Mouse (Mus musculus): ENCODE results near the gene Lrfn2.

Gene Lrfn2

GRCm38 (mm10) chr17:48931621-48932405 is at the start of gene Lrfn2:
Lrfn2 (plus strand) TSS chr17:48932379.
- TF ChIP-seq NANOG (IDR thresholded peaks at IDR 0.05; ENCODE audit: borderline replicate concordance, low read length) (no peak), CTCF (conservative IDR thresholded peaks at IDR 0.05; ENCODE audit: low read length) (peak; percentile 44)
- Histone ChIP-seq H3K9me3 (ENCODE audit: low read length) (no peaks in the 10 kb centered on the region), H3K4me1 (replicated peaks; ENCODE audit: low read depth, low read length) (peaks cover 41% of the 10 kb centered on the region), H3K27me3 (ENCODE audit: insufficient read depth, low read length) (peaks cover 63% of the 10 kb centered on the region), H3K4me3 (replicated peaks; ENCODE audit: low read length) (peak within 1 kb of the TSS; percentile 81), H3K36me3 (ENCODE audit: insufficient read depth, low read length) (no peaks in the 10 kb centered on the region)

DNA sequence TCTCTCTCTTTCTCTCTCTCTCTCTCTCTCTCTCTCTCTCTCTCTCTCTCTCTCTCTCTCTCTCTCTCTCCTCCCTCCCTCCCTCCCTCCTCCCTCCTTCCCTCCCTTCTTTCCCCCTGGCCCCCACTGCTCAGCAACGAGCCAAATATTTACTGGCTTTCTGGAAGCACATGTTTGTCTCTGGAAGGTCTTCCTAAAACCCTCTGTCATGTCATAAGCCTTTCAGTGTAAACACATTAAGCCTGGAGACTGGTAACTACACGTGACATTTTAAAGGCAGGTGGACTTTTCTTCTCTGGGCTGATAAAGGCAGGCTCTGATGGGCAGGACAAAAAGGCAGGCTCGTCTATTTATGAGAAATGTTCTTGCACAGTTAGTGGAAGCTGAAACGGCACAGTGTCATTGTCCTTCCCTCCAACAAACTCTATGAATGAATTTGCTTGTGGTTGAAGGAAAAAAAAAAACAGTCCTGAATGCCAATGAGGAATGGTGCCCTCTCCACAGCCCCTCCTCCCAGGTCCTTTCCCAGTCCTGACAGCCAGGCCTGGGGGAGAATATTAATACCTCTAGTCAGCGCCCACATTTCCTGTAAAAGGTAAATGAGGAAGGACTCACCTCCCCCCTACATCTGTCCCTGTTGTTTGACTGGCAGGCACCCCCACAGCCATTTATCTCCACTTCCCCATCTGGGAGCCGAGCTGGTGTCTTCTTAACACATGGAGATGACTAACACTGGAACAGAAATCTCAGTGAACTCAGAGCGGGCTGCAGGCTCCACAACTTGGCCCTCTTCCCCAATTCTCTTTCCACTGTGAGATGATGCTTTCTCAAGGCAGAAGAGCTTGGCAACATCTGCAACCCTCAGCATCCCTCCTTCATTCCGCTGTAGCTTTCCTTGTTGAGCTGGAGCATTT is 44.5 kb upstream of the Lrfn2 start:
- Histone ChIP-seq H3K36me3 (ENCODE audit: insufficient read depth, low read length) (no peaks in the 10 kb centered on the region), H3K4me1 (replicated peaks; ENCODE audit: low read depth, low read length) (no peaks in the 10 kb centered on the region), H3K4me3 (replicated peaks; ENCODE audit: low read length) (no peak overlapping the region), H3K27me3 (ENCODE audit: insufficient read depth, low read length) (peaks cover 6% of the 10 kb centered on the region), H3K9me3 (ENCODE audit: low read length) (no peaks in the 10 kb centered on the region)
- TF ChIP-seq CTCF (conservative IDR thresholded peaks at IDR 0.05; ENCODE audit: low read length) (no peak), NANOG (IDR thresholded peaks at IDR 0.05; ENCODE audit: borderline replicate concordance, low read length) (no peak), POU5F1 (IDR thresholded peaks at IDR 0.05; ENCODE audit: borderline replicate concordance, low read length) (no peak)

- H3K27me3 ChIP-seq (ENCODE audit: insufficient read depth, low read length) = no peaks in the 10 kb centered on the region
- no peak for TF ChIP-seq POU5F1 (IDR thresholded peaks at IDR 0.05; ENCODE audit: borderline replicate concordance, low read length)
- no peak for TF ChIP-seq NANOG (IDR thresholded peaks at IDR 0.05; ENCODE audit: borderline replicate concordance, low read length)
- TF ChIP-seq CTCF (conservative IDR thresholded peaks at IDR 0.05; ENCODE audit: low read length) = no peak
- no peaks in the 10 kb centered on the region for H3K36me3 ChIP-seq (ENCODE audit: insufficient read depth, low read length)
- no peaks in the 10 kb centered on the region for H3K4me1 ChIP-seq (replicated peaks; ENCODE audit: low read depth, low read length)
- H3K4me3 ChIP-seq (replicated peaks; ENCODE audit: low read length) = no peak overlapping the region
- H3K9me3 ChIP-seq (ENCODE audit: low read length) = no peaks in the 10 kb centered on the region
Measured at GRCm38 (mm10) chr17:48905286-48906040, 26.7 kb upstream of the Lrfn2 start.

DNA sequence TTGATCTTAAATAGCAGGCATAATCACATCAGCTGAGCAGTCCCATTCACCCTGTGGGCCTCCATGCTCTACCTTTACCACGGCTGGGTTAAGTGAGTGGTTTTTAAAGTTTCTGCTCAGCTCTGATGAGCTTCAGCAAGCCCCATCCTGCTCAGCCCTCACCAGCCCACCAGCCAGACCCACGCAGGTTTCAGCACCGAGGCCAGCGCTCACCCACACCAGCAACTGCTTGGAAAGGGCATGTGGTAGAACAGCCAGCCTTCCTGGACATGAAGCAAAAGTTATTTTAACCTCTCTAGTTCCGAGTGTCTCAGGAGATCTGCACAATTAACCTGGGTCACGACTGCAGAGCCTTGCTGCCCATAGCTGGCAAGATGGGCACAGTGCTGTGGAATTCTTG is 18.7 kb upstream of the Lrfn2 start:
- no peaks in the 10 kb centered on the region for H3K36me3 ChIP-seq (ENCODE audit: insufficient read depth, low read length)
- H3K4me1 ChIP-seq (replicated peaks; ENCODE audit: low read depth, low read length) = no peaks in the 10 kb centered on the region
- H3K27me3 ChIP-seq (ENCODE audit: insufficient read depth, low read length) = peaks cover 30% of the 10 kb centered on the region
- H3K4me3 ChIP-seq (replicated peaks; ENCODE audit: low read length) = no peak overlapping the region
- H3K9me3 ChIP-seq (ENCODE audit: low read length) = no peaks in the 10 kb centered on the region
- no peak for TF ChIP-seq POU5F1 (IDR thresholded peaks at IDR 0.05; ENCODE audit: borderline replicate concordance, low read length)
- no peak for TF ChIP-seq CTCF (conservative IDR thresholded peaks at IDR 0.05; ENCODE audit: low read length)
- no peak for TF ChIP-seq NANOG (IDR thresholded peaks at IDR 0.05; ENCODE audit: borderline replicate concordance, low read length)

GRCm38 (mm10) chr17:48917411-48917810 is 14.8 kb upstream of the Lrfn2 start:
- Histone ChIP-seq H3K36me3 (ENCODE audit: insufficient read depth, low read length) (no peaks in the 10 kb centered on the region), H3K9me3 (ENCODE audit: low read length) (no peaks in the 10 kb centered on the region), H3K27me3 (ENCODE audit: insufficient read depth, low read length) (peaks cover 43% of the 10 kb centered on the region), H3K4me3 (replicated peaks; ENCODE audit: low read length) (no peak overlapping the region), H3K4me1 (replicated peaks; ENCODE audit: low read depth, low read length) (no peaks in the 10 kb centered on the region)
- no peak for TF ChIP-seq POU5F1 (IDR thresholded peaks at IDR 0.05; ENCODE audit: borderline replicate concordance, low read length)
- TF ChIP-seq CTCF (conservative IDR thresholded peaks at IDR 0.05; ENCODE audit: low read length) = no peak
- TF ChIP-seq NANOG (IDR thresholded peaks at IDR 0.05; ENCODE audit: borderline replicate concordance, low read length) = no peak

DNA sequence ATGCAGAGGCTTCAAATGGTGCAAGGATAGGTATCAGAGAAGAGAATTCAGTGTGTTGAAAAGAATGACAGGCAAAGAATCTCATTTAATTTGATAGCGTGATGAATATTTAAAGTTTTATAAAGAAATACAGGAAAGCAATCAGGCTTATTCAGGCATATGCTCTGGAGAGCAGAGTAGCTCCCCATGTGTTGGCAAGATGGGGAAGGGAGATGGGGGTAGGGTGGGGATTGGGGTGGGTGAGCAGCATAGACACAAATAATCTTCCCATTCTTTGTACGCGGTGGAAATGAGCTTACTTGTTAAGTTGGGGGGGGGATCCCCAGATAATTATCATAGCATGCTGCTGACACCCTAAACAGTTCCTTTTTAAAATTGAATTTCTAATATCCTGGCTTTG is 13.7 kb upstream of the Lrfn2 start:
- no peaks in the 10 kb centered on the region for H3K4me1 ChIP-seq (replicated peaks; ENCODE audit: low read depth, low read length)
- no peak overlapping the region for H3K4me3 ChIP-seq (replicated peaks; ENCODE audit: low read length)
- H3K27me3 ChIP-seq (ENCODE audit: insufficient read depth, low read length) = peaks cover 42% of the 10 kb centered on the region
- no peaks in the 10 kb centered on the region for H3K36me3 ChIP-seq (ENCODE audit: insufficient read depth, low read length)
- H3K9me3 ChIP-seq (ENCODE audit: low read length) = no peaks in the 10 kb centered on the region
- TF ChIP-seq CTCF (conservative IDR thresholded peaks at IDR 0.05; ENCODE audit: low read length) (no peak), NANOG (IDR thresholded peaks at IDR 0.05; ENCODE audit: borderline replicate concordance, low read length) (no peak), POU5F1 (IDR thresholded peaks at IDR 0.05; ENCODE audit: borderline replicate concordance, low read length) (no peak)

- Histone ChIP-seq H3K27me3 (ENCODE audit: insufficient read depth, low read length) (peaks cover 22% of the 10 kb centered on the region), H3K4me1 (replicated peaks; ENCODE audit: low read depth, low read length) (no peaks in the 10 kb centered on the region), H3K36me3 (ENCODE audit: insufficient read depth, low read length) (no peaks in the 10 kb centered on the region), H3K9me3 (ENCODE audit: low read length) (no peaks in the 10 kb centered on the region), H3K4me3 (replicated peaks; ENCODE audit: low read length) (no peak overlapping the region)
- no peak for TF ChIP-seq NANOG (IDR thresholded peaks at IDR 0.05; ENCODE audit: borderline replicate concordance, low read length)
- TF ChIP-seq CTCF (conservative IDR thresholded peaks at IDR 0.05; ENCODE audit: low read length) = no peak
- TF ChIP-seq POU5F1 (IDR thresholded peaks at IDR 0.05; ENCODE audit: borderline replicate concordance, low read length) = no peak
Measured at GRCm38 (mm10) chr17:48922905-48923304, 9.3 kb upstream of the Lrfn2 start.

DNA sequence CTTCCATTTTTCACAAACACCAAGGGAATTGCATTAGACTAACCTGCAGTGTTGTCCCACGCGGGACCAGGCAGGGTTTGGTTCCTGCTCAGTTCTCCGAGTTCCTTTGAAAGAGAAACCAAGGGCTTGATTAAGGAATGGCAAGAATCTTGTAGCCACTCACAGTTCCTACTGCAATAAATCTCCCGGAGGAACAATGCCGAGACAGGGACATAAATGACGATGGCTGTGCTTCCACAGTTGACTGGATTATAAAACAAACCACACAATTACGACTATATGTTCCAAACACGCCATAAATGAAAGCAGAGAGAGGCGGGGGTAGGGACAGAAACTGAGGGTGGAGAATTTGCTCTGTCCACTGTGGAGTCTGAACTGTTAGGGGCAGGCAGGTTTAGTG is 6.8 kb upstream of the Lrfn2 start:
- H3K36me3 ChIP-seq (ENCODE audit: insufficient read depth, low read length) = no peaks in the 10 kb centered on the region
- no peaks in the 10 kb centered on the region for H3K9me3 ChIP-seq (ENCODE audit: low read length)
- H3K4me1 ChIP-seq (replicated peaks; ENCODE audit: low read depth, low read length) = no peaks in the 10 kb centered on the region
- H3K27me3 ChIP-seq (ENCODE audit: insufficient read depth, low read length) = peaks cover 24% of the 10 kb centered on the region
- no peak for TF ChIP-seq CTCF (conservative IDR thresholded peaks at IDR 0.05; ENCODE audit: low read length)
- no peak overlapping the region for H3K4me3 ChIP-seq (replicated peaks; ENCODE audit: low read length)

Data from E14TG2a.4 (cell line).